Mouse (Mus musculus) spleen, adult 12 weeks (tissue): Measurements from ENCODE around the gene Gm20888.
"Not testable (repeated sequence)": the region's sequence is repeated elsewhere in the genome, so short reads cannot be mapped to it uniquely, and the experiment has no call there.

ENCODE experiments used
- DNase-seq: peaks from one replicate; pipeline ENCODE4 v3.0.0; 2022; ENCODE audit warnings: low spot score

The Gm20888 gene

DNA sequence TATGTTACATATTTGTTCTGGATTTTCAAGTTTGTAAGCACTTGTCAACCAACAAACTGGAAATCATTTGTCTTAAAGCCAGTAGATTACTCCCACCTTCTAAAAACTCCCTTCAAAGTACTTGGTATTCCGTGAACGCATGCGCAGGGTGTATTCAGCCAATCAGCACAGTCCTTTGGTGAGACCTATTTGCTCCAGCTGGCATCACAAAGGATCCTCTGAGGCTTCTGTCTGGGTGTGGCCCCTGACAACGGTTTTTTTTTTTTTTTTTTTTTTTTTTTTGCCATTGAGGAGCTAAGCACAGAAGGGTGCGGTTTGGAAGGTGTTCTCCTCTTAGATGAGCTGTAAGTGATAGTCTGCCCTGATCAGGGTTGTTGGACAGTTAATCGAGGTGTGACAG is at the start of gene Gm20888:
Gm20888 (plus strand) TSS at position 301 of the 400 bp plus-strand sequence.
- not testable (repeated sequence) for DNase-seq
